Mouse (Mus musculus) c-Kit-positive CD71-positive TER-119-positive erythroid progenitor cells, embryonic 14.5 days (primary cell): ENCODE results near the gene Rnf19b.

ENCODE experiments used
- DNase-seq: peaks from one replicate; pipeline ENCODE4 v3.0.0-alpha.2; 2013; ENCODE audit warnings: low spot score

Rnf19b gene

GRCm38 (mm10) chr4:129079126-129079525 lies 21.1 kb downstream of the Rnf19b start:
- no peak for DNase-seq

- no peak for DNase-seq
These were observed 23.0 kb downstream of the Rnf19b start for GRCm38 (mm10) chr4:129081041-129081440.

GRCm38 (mm10) chr4:129081512-129081911 lies 23.4 kb downstream of the Rnf19b start:
- no peak for DNase-seq

- DNase-seq: no peak
These were observed 23.9 kb downstream of the Rnf19b start for GRCm38 (mm10) chr4:129081939-129082338.

- peak; percentile 56 for DNase-seq
These were observed 24.5 kb downstream of the Rnf19b start for GRCm38 (mm10) chr4:129082379-129083115.

- DNase-seq: no peak
These were observed 26.8 kb downstream of the Rnf19b start for GRCm38 (mm10) chr4:129084896-129085295.

- peak; percentile 75 for DNase-seq
These were observed 28.0 kb downstream of the Rnf19b start for GRCm38 (mm10) chr4:129086078-129086477.

GRCm38 (mm10) chr4:129087850-129088249 lies 29.8 kb downstream of the Rnf19b start:
- no peak for DNase-seq

GRCm38 (mm10) chr4:129095276-129095675 lies 37.2 kb downstream of the Rnf19b start:
- no peak for DNase-seq

- DNase-seq: no peak
These were observed 38.9 kb downstream of the Rnf19b start for GRCm38 (mm10) chr4:129097006-129097405.

GRCm38 (mm10) chr4:129102133-129102829 lies 44.2 kb downstream of the Rnf19b start:
- DNase-seq: no peak

GRCm38 (mm10) chr4:129105356-129105755 lies 47.3 kb downstream of the Rnf19b start, which contains the start of gene Tmem54:
Gene Tmem54 (plus strand): TSS chr4:129105548.
- DNase-seq: no peak

- DNase-seq: no peak
These were observed 48.0 kb downstream of the Rnf19b start for GRCm38 (mm10) chr4:129106073-129106472.

- DNase-seq: no peak
These were observed 49.4 kb downstream of the Rnf19b start for GRCm38 (mm10) chr4:129107348-129107899.

GRCm38 (mm10) chr4:129108624-129109023 lies 50.6 kb downstream of the Rnf19b start:
- no peak for DNase-seq

GRCm38 (mm10) chr4:129110804-129111203 lies 52.7 kb downstream of the Rnf19b start:
- DNase-seq: no peak

- no peak for DNase-seq
These were observed 53.3 kb downstream of the Rnf19b start for GRCm38 (mm10) chr4:129111350-129111749.

- DNase-seq: no peak
These were observed 54.2 kb downstream of the Rnf19b start for GRCm38 (mm10) chr4:129112231-129112630.

- peak; percentile 66 for DNase-seq
These were observed 55.3 kb downstream of the Rnf19b start for GRCm38 (mm10) chr4:129113083-129113988.

- DNase-seq: no peak
These were observed 58.6 kb downstream of the Rnf19b start for GRCm38 (mm10) chr4:129116703-129117102.

GRCm38 (mm10) chr4:129117720-129118510 lies 59.8 kb downstream of the Rnf19b start:
- no peak for DNase-seq
